Mouse (Mus musculus) small intestine, adult 2 months (tissue): ENCODE data around the gene Adarb1. TPM values are rescaled to one million over a fixed set of nuclear protein-coding genes. Genes with fewer than 3 reads are reported as not detected.

ENCODE experiments used
- H3K27ac ChIP-seq: fragments of 200-500 bp; 2 replicates; pipeline ENCODE4 v1.5.1; 2012; ENCODE audit warnings: low read depth, low read length, control low read depth, inconsistent platforms; ENCODE audit not compliant: insufficient read depth
- H3K27me3 ChIP-seq: fragments of 200-500 bp; 2 replicates; pipeline ENCODE4 v1.6.1; 2012; ENCODE audit warnings: mild to moderate bottlenecking, moderate library complexity, low read length, inconsistent platforms; ENCODE audit not compliant: control insufficient read depth, insufficient read depth
- H3K36me3 ChIP-seq: fragments of 200-500 bp; 2 replicates; pipeline ENCODE4 v1.6.1; 2012; ENCODE audit warnings: mild to moderate bottlenecking, low read length, control low read depth, inconsistent platforms; ENCODE audit not compliant: control insufficient read depth, insufficient read depth
- H3K4me1 ChIP-seq: fragments of 200-500 bp; 2 replicates; pipeline ENCODE4 v1.6.1; 2012; ENCODE audit warnings: low read length, inconsistent platforms, mixed read lengths; ENCODE audit not compliant: control insufficient read depth, insufficient read depth, insufficient read length
- H3K4me3 ChIP-seq: fragments of 200-500 bp; 2 replicates; pipeline ENCODE4 v1.5.1; 2012; ENCODE audit warnings: low read depth, mild to moderate bottlenecking, control low read depth, inconsistent platforms, low read length, moderate library complexity
- CTCF ChIP-seq: fragments of 200-500 bp; IDR thresholded peaks from 2 replicates; pipeline ENCODE4 v1.5.1; 2012; ENCODE audit warnings: low read depth, mild to moderate bottlenecking, control low read depth, inconsistent platforms, low read length, moderate library complexity, mixed read lengths; ENCODE audit not compliant: insufficient replicate concordance, insufficient read length; ENCODE audit errors: extremely low read depth
- POLR2A ChIP-seq: fragments of 200-500 bp; IDR thresholded peaks from 2 replicates; pipeline ENCODE4 v1.6.1; 2012; ENCODE audit warnings: low read depth, mild to moderate bottlenecking, control low read depth, inconsistent platforms, low read length, moderate library complexity
- WGBS: fragments of 180-500 bp; shearing (Covaris S2); methylation state at CpG from one replicate; pipeline ENCODE4 v1.1.7; 2018; 5-methylcytosine and 5-hydroxymethylcytosine counted together
- polyA plus RNA-seq: library from polyadenylated mRNA; depleted of rRNA; stranded (reverse); fragments of >200 nt; gene quantifications from 2 replicates; pipeline ENCODE4 v1.2.3, GENCODE M21; 2012

The Adarb1 gene
- polyA plus RNA-seq, 1 experiment = 0.79 TPM

GRCm38 (mm10) chr10:77447755-77448154 lies 29.7 kb upstream of the Adarb1 start:
- Histone ChIP-seq H3K4me3 (no peak overlapping the region), H3K27ac (no peak overlapping the region), H3K36me3 (no peaks in the 10 kb centered on the region), H3K4me1 (no peaks in the 10 kb centered on the region), H3K27me3 (peaks cover 16% of the 10 kb centered on the region; the same call in 1 of the 2 replicates)
- TF ChIP-seq CTCF = no peak
- no peak for TF ChIP-seq POLR2A
- WGBS = 18% methylated on average over 2 of the region's 2 CpGs

DNA sequence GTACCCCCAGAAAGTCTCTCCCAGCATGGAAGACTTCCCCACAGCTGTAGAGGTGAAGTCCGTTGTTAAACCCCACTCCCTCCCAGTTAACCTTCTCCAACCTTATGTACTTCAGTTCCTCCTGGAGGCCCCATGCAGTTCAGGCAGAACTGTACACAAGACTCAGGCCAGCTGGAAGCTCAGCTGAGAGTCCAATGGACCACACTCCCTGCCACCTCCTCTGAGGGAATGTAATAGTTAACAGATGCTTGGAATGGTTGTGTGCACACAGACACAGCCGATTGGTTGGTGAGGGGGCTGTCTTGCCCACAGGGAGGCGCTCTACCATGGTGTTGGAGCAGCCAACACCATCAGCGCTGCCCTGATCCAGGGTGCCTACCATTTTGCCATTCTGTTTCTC lies 24.2 kb upstream of the Adarb1 start:
- no peak for TF ChIP-seq CTCF
- no peak for TF ChIP-seq POLR2A
- 0 out of 2 replicates have a peak, but pooled peaks cover 3% of the 10 kb centered on the region for H3K27me3 ChIP-seq
- H3K4me3 ChIP-seq = no peak overlapping the region
- H3K36me3 ChIP-seq = no peaks in the 10 kb centered on the region
- WGBS = 75% methylated on average over 4 of the region's 4 CpGs
- H3K27ac ChIP-seq = no peak overlapping the region
- H3K4me1 ChIP-seq = no peaks in the 10 kb centered on the region

DNA sequence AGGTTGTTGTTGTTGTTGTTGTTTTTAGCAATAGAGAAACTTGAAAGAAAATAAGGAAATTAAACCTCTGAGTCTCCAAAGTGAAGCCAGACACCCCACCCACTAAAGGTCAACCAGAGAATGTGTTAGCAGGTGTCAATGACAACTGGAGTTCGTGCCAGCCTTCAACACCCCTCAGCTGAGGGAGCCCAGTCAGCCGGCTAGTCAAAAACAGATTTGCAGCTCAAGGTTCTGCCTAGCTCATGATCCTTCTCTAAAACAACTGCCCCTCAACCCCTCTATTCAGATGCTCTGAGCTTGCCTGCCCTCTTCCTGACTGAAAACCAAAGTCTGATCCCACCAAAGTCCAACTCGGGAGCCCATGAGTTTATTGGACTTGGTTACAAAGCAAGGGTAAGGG lies 23.7 kb upstream of the Adarb1 start:
- Histone ChIP-seq H3K27me3 (0 out of 2 replicates have a peak, but pooled peaks cover 3% of the 10 kb centered on the region), H3K36me3 (no peaks in the 10 kb centered on the region), H3K27ac (no peak overlapping the region), H3K4me1 (no peaks in the 10 kb centered on the region), H3K4me3 (no peak overlapping the region)
- TF ChIP-seq POLR2A (no peak), CTCF (no peak)
- 63% methylated on average over 3 of the region's 3 CpGs for WGBS

DNA sequence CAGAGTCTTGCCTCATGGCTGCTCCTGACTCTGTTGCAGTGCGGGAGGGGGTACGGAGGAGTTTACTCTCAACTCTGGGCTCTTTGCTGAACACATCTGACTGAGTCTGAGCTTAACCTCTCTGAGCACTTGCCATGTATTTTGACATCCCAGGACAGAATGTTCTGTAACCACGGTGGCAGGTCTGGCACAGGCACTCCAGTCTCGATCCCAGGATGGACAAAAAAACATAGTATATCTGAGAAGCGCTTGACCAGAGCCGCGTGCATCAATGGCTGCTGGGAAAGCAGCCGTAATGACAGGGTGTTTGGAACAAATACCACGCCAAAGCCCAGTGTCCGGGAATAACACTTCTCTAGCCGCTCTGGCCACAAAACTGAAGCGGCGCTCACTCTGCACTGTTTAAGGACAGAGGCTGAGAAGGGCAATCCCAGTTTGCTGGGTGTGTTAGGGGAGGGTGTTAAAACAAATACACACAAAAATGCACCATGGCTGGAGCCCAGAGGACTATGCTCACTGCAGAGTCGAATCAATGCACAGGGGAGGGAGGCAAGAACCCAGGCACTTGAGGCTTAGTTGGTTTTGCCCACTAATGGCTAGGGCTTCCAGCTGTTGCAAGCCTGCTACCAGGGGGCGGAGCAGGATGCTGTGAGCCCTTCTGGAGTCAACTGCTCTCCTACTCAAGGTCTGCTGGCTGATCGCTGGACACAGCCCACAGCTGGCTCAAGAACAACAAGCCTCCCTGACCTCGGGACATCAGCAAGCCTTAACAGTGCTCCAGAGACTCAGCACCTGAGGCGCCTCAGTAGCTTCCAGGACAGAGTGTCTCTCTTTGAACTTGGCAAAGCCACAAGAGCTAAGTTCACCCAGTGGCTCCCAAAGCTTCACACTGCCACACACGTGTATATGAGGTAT lies 23.0 kb upstream of the Adarb1 start:
- no peaks in the 10 kb centered on the region for H3K36me3 ChIP-seq
- no peak overlapping the region for H3K27ac ChIP-seq
- H3K4me3 ChIP-seq = no peak overlapping the region
- 0 out of 2 replicates have a peak, but pooled peaks cover 3% of the 10 kb centered on the region for H3K27me3 ChIP-seq
- WGBS = 37% methylated on average over 19 of the region's 19 CpGs
- TF ChIP-seq CTCF (no peak), POLR2A (no peak)
- H3K4me1 ChIP-seq = no peaks in the 10 kb centered on the region

DNA sequence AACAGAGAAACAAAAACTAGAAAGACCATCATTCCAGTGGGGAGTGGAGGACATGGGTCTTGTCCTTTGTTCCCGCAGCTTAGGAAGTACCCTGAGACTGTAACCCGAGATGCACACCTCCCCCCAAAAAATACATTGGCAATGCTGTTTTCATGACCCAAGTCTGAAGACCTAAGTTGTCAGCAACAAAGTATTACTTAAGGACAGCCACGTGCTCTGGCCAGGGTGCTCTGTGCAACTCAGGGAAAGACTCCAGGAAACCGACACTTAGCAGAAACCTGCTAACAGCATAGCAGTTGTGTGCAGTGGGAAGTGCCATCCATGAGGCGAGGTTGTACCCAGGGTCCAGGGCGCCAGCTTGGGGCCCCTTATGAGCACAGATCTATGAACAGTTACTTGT lies 22.2 kb upstream of the Adarb1 start:
- Histone ChIP-seq H3K36me3 (no peaks in the 10 kb centered on the region), H3K4me3 (no peak overlapping the region), H3K4me1 (no peaks in the 10 kb centered on the region), H3K27ac (no peak overlapping the region), H3K27me3 (0 out of 2 replicates have a peak, but pooled peaks cover 3% of the 10 kb centered on the region)
- TF ChIP-seq POLR2A (no peak), CTCF (no peak)
- 39% methylated on average over 6 of the region's 6 CpGs for WGBS

DNA sequence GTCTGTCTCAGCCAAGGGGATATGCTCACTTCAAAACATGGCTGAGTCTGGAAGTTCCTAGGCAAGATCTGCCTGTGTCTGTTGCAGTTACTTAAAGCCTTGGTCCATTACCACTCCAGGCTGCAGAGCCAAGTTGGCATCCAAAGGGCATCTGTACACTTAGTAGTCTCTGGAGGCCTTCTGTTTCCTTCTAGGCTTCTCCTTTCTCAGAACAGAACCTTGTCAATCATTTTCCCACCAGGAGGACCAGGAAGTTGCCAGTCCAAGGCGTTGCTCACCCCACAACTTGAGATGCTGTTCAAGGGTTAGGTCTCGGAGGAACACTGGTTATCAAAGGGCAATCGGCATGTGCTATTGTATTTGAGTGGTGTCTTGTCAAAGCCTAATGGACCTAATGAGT lies 21.0 kb upstream of the Adarb1 start:
- no peaks in the 10 kb centered on the region for H3K36me3 ChIP-seq
- no peaks in the 10 kb centered on the region; the same call in 1 of the 2 replicates for H3K4me1 ChIP-seq
- no peak overlapping the region for H3K4me3 ChIP-seq
- H3K27me3 ChIP-seq = 0 out of 2 replicates have a peak, but pooled peaks cover 3% of the 10 kb centered on the region
- WGBS = 44% methylated on average over 3 of the region's 3 CpGs
- H3K27ac ChIP-seq = no peak overlapping the region
- no peak for TF ChIP-seq CTCF
- TF ChIP-seq POLR2A = no peak

GRCm38 (mm10) chr10:77438021-77438420 lies 20.0 kb upstream of the Adarb1 start:
- H3K27me3 ChIP-seq = 0 out of 2 replicates have a peak, but pooled peaks cover 3% of the 10 kb centered on the region
- H3K36me3 ChIP-seq = no peaks in the 10 kb centered on the region
- no peaks in the 10 kb centered on the region; the same call in 1 of the 2 replicates for H3K4me1 ChIP-seq
- TF ChIP-seq POLR2A (no peak), CTCF (no peak)
- no peak overlapping the region for H3K4me3 ChIP-seq
- no peak overlapping the region for H3K27ac ChIP-seq
- 41% methylated on average over 1 of the region's 1 CpGs for WGBS
